In genomic region chr7:65692883-65693282, GRCm38 (mm10) we compare ENCODE assay signal across 8 mouse cellular contexts. TPM values are rescaled to one million over a fixed set of nuclear protein-coding genes. Genes with fewer than 3 reads are reported as not detected.
DNase-seq lines count a peak whose midpoint lies in the region; ATAC-seq and TF ChIP-seq lines count a peak whose summit lies in the region.

No protein-coding gene starts in this region.

- peak overlapping the region; percentile 50 for H3K9ac ChIP-seq in embryonic facial prominence, embryonic 15.5 days
- H3K9ac ChIP-seq in lung, postnatal 0 days (replicated peaks; ENCODE audit: low read depth): 0 out of 2 replicates have a peak overlapping the region, but pooled peaks have one; percentile 19
- peak overlapping the region; percentile 87 for H3K9ac ChIP-seq in stomach, embryonic 16.5 days (ENCODE audit: low read length)

- H3K9me3 ChIP-seq in embryonic facial prominence, embryonic 15.5 days (replicated peaks): no peaks in the 10 kb centered on the region
- H3K9me3 ChIP-seq in lung, postnatal 0 days (ENCODE audit: low read length): no peaks in the 10 kb centered on the region
- H3K9me3 ChIP-seq in stomach, embryonic 16.5 days (replicated peaks; ENCODE audit: control insufficient read depth, low read length): no peaks in the 10 kb centered on the region

- peaks cover 14% of the 10 kb centered on the region for H3K4me1 ChIP-seq in embryonic facial prominence, embryonic 15.5 days
- peaks cover 4% of the 10 kb centered on the region; the same call in 1 of the 2 replicates for H3K4me1 ChIP-seq in lung, postnatal 0 days (ENCODE audit: insufficient read depth, low read depth, low read length)
- H3K4me1 ChIP-seq in stomach, embryonic 16.5 days (ENCODE audit: control insufficient read depth, insufficient read depth, low read length): peaks cover 15% of the 10 kb centered on the region

- no peak for TF ChIP-seq EP300 in lung, postnatal 0 days (IDR thresholded peaks at IDR 0.05)

- peak overlapping the region; percentile 80 for H3K4me2 ChIP-seq in embryonic facial prominence, embryonic 15.5 days (replicated peaks)
- peak overlapping the region; percentile 84 for H3K4me2 ChIP-seq in lung, postnatal 0 days (replicated peaks; ENCODE audit: low read depth, low read length)
- H3K4me2 ChIP-seq in stomach, embryonic 16.5 days (ENCODE audit: low read depth, low read length): peak overlapping the region; percentile 74

- DNase-seq in layer of hippocampus, adult 2 months (ENCODE audit: low spot score in 2 of 2): no peak
- no peak for DNase-seq in layer of hippocampus, postnatal 14 days (ENCODE audit: low spot score in 2 of 2)
- DNase-seq in kidney, adult 9 months: peak; percentile 87
- DNase-seq in lung, postnatal 0 days (ENCODE audit: low spot score): peak; percentile 87
- DNase-seq in adrenal gland, adult (ENCODE audit: inconsistent age in 2 of 2, low spot score in 1 of 2): no peak

- peak; percentile 74 for ATAC-seq in embryonic facial prominence, embryonic 15.5 days (ENCODE audit: insufficient number of reproducible peaks, low FRiP score, low TSS enrichment, low read depth)
- peak; percentile 84 for ATAC-seq in lung, postnatal 0 days
- ATAC-seq in stomach, embryonic 16.5 days (ENCODE audit: insufficient read depth, low FRiP score): peak; percentile 83
- ATAC-seq in granulocyte monocyte progenitor cell, adult 5-6 weeks (replicated peaks; ENCODE audit: poor library complexity, severe bottlenecking): no peak

- no peak for TF ChIP-seq CTCF in layer of hippocampus, adult 2 months (conservative IDR thresholded peaks at IDR 0.05)
- no peak for TF ChIP-seq CTCF in lung, postnatal 0 days (IDR thresholded peaks at IDR 0.05)

- H3K27me3 ChIP-seq in embryonic facial prominence, embryonic 15.5 days: no peaks in the 10 kb centered on the region
- no peaks in the 10 kb centered on the region for H3K27me3 ChIP-seq in lung, postnatal 0 days (replicated peaks; ENCODE audit: insufficient read depth, low read length)
- H3K27me3 ChIP-seq in stomach, embryonic 16.5 days (ENCODE audit: control insufficient read depth, insufficient read depth, low read length): no peaks in the 10 kb centered on the region

- H3K36me3 ChIP-seq in embryonic facial prominence, embryonic 15.5 days: peaks cover 19% of the 10 kb centered on the region
- peaks cover 7% of the 10 kb centered on the region; the same call in 1 of the 2 replicates for H3K36me3 ChIP-seq in lung, postnatal 0 days (ENCODE audit: insufficient read depth, low read length)
- peaks cover 3% of the 10 kb centered on the region; the same call in 1 of the 2 replicates for H3K36me3 ChIP-seq in stomach, embryonic 16.5 days (ENCODE audit: control insufficient read depth, insufficient read depth, low read length)

- H3K27ac ChIP-seq in layer of hippocampus, adult 2 months: peak overlapping the region; percentile 90
- H3K27ac ChIP-seq in embryonic facial prominence, embryonic 15.5 days (replicated peaks): peak overlapping the region; percentile 86
- peak overlapping the region; percentile 82 for H3K27ac ChIP-seq in lung, postnatal 0 days (ENCODE audit: low read length)
- H3K27ac ChIP-seq in stomach, embryonic 16.5 days (ENCODE audit: low read length): peak overlapping the region; percentile 92

- WGBS in embryonic facial prominence, embryonic 15.5 days: 1% methylated on average over 10 of the region's 10 CpGs
- WGBS in lung, postnatal 0 days: under 1% methylated on average over 10 of the region's 10 CpGs
- 2% methylated on average over 10 of the region's 10 CpGs for WGBS in stomach, embryonic 16.5 days

- H3K4me3 ChIP-seq in layer of hippocampus, adult 2 months: peak overlapping the region; percentile 77
- H3K4me3 ChIP-seq in embryonic facial prominence, embryonic 15.5 days (replicated peaks): peak overlapping the region; percentile 76
- H3K4me3 ChIP-seq in lung, postnatal 0 days (ENCODE audit: low read depth, low read length): peak overlapping the region; percentile 80
- peak overlapping the region; percentile 81 for H3K4me3 ChIP-seq in stomach, embryonic 16.5 days (replicated peaks; ENCODE audit: low read length)

RNA-seq across cellular contexts. Expression of gene Tm2d3, which starts 1.9 kb away (rescaled TPM):
- total RNA-seq in layer of hippocampus, adult 2 months (2021): 10 to 100 TPM; 41.3 to 48.2 TPM
- 10 to 100 TPM; 32.7 to 38.8 TPM for total RNA-seq in layer of hippocampus, postnatal 14 days (2021)
- 75.4 and 87.6 TPM in 2 replicates for polyA plus RNA-seq in embryonic facial prominence, embryonic 15.5 days (2015; fragmentation: Nextera tagmentation; extraction: Ambion mirVana)
- 65.4 and 69.8 TPM in 2 replicates for polyA plus RNA-seq in lung, postnatal 0 days (2015; fragmentation: Nextera tagmentation; extraction: Ambion mirVana)
- 87.9 and 95.6 TPM in 2 replicates for polyA plus RNA-seq in stomach, embryonic 16.5 days (2015; fragmentation: Nextera tagmentation; extraction: Ambion mirVana)
- 23.0 and 35.3 TPM in 2 replicates for total RNA-seq in granulocyte monocyte progenitor cell, adult 5-6 weeks (2014; fragmentation: Nextera tagmentation)
- 70.1 and 70.9 TPM in 2 replicates for total RNA-seq in granulocyte monocyte progenitor cell, adult 5-6 weeks (2017)

RNA-seq across cellular contexts. Expression of gene Tarsl2, which starts 48.2 kb away (rescaled TPM):
- total RNA-seq in layer of hippocampus, adult 2 months (2021): 10 to 100 TPM; 31.3 to 35.3 TPM
- total RNA-seq in layer of hippocampus, postnatal 14 days (2021): 10 to 100 TPM; 37.4 to 39.6 TPM
- polyA plus RNA-seq in embryonic facial prominence, embryonic 15.5 days (2015; fragmentation: Nextera tagmentation; extraction: Ambion mirVana): 9.2 and 10.8 TPM in 2 replicates
- polyA plus RNA-seq in lung, postnatal 0 days (2015; fragmentation: Nextera tagmentation; extraction: Ambion mirVana): 3.3 and 3.7 TPM in 2 replicates
- 6.5 and 9.0 TPM in 2 replicates for polyA plus RNA-seq in stomach, embryonic 16.5 days (2015; fragmentation: Nextera tagmentation; extraction: Ambion mirVana)
- total RNA-seq in granulocyte monocyte progenitor cell, adult 5-6 weeks (2014; fragmentation: Nextera tagmentation): 8.8 and 9.0 TPM in 2 replicates
- total RNA-seq in granulocyte monocyte progenitor cell, adult 5-6 weeks (2017): 16.9 and 26.7 TPM in 2 replicates

Comparison
In these comparisons a context has a peak if more than half of its experiments do, and no peak if none do; other contexts are left out.
1. DNase-seq: peak in kidney, adult 9 months (single experiment) and lung, postnatal 0 days (single experiment); none in layer of hippocampus, adult 2 months (0 of 2), layer of hippocampus, postnatal 14 days (0 of 2) and adrenal gland, adult (0 of 2).
2. H3K9ac ChIP-seq: peak in every context shown above with its lines; median percentile 87 in stomach, embryonic 16.5 days; 50 in embryonic facial prominence, embryonic 15.5 days; 19 in lung, postnatal 0 days.
3. Peak in every context shown above with its lines, with median percentiles within 50 percentile points of each other: H3K27ac ChIP-seq, H3K4me3 ChIP-seq and H3K4me2 ChIP-seq.